Mouse (Mus musculus) bone marrow, adult 2 months (tissue): ENCODE measurements around the gene Tedc1.

Experiments
- CTCF ChIP-seq: fragments of 200-500 bp; IDR thresholded peaks from 2 replicates; pipeline ENCODE4 v1.5.1; 2011; ENCODE audit warnings: low read length, control low read depth; ENCODE audit not compliant: control insufficient read depth, insufficient read depth
- POLR2A ChIP-seq: fragments of 200-500 bp; IDR thresholded peaks from 2 replicates; pipeline ENCODE4 v1.6.1; 2011; ENCODE audit warnings: low read depth, mild to moderate bottlenecking, control low read depth, low read length, borderline replicate concordance; ENCODE audit not compliant: control insufficient read depth

DNA sequence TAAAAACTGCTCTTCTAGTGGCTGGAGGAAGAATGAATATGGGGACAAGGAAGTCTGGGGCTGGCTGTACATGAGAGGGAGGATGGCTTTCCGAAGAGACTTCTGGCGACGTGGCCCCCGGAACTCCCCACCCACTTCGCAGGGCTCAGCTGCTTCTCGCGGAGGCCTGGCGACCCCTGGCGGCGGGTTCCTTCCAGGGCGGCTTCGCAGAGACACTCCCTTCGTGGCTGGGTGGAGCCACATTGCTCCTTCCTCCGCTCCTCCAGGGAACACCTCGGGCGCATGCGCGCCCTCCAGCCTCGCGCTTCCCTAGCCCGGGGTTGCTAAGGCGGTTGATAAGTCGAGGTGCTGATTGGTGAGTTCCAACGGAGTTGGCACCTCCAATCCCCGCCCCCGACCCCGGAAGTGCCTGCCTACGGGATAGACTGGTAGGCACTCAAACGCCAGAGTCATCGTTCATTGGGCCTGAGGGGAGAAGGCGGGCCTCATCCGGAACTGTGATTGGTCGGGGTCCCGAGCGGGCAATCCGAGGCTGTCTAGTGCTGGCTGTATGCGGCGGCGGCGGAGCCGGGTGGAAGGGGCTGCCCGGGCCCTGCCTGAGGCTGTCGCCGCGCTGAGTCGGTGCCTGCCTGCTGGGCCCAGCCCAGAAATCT is at the start of gene Tedc1:
- TF ChIP-seq CTCF (peak; percentile 94), POLR2A (peak; percentile 47; the same call in 1 of the 2 replicates)
